In the genomic region with DNA sequence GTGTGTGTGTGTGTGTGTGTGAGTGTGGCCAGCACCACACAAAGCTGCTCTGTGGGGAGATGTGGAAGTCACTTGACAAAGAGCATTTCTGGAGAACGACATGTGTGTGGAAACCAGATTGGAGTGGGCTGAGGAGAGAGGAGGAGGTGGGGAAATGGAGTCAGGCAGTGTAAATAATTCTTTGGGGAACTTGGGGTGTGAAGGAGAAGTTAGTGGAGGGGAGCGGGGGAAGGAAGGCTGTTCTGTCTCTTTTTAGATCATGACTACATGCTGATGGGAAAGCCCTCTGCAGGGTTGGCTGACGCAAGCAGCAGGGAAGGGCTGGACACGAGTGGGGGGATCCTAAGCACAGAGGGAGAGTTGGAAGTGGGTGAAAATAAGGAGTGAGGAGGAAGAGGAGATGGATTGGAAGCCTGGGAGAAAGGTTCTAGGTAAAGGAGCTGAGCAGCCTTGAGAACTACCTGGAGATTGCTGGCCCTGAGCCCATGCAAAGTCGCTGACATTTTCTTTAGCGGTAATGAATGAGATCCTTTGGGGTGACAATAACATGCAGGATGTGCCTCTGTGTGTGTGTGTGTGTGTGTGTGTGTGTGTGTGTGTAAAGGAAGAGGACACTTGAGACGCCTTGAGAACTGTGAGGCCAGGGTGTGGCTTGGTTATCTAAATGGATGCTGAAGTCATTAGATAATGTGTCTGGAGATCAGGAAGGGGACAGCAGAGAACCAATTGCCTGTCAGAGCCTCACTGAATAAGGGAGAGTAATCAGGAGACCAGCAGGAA, we compare ENCODE assay signal across 11 mouse cellular contexts. TPM values are rescaled to one million over a fixed set of nuclear protein-coding genes. Genes with fewer than 3 reads are reported as not detected.
DNase-seq lines count a peak whose midpoint lies in the region; ATAC-seq and TF ChIP-seq lines count a peak whose summit lies in the region.
"Had no signal": no experiment of that assay in that cellular context is flagged by ENCODE, and none has a peak within 500 bp of the region (broad histone marks: within the 10 kb centered on the region; RNA-seq: fewer than 3 reads in every experiment).

No protein-coding gene starts in this region.

- H3K9me3 ChIP-seq in heart, postnatal 0 days (replicated peaks; ENCODE audit: control insufficient read depth, low read length) = no peaks in the 10 kb centered on the region
- H3K9me3 ChIP-seq in neural tube, embryonic 15.5 days (replicated peaks) = no peaks in the 10 kb centered on the region
- H3K9me3 ChIP-seq: liver, embryonic 13.5 days; neural tube, embryonic 12.5 days had no signal

- no peak overlapping the region for H3K4me3 ChIP-seq in liver, adult 2 months (ENCODE audit: insufficient read depth, low read depth, low read length)
- no peak overlapping the region for H3K4me3 ChIP-seq in heart, postnatal 0 days (ENCODE audit: low read depth, low read length)
- no peak overlapping the region for H3K4me3 ChIP-seq in neural tube, embryonic 15.5 days (replicated peaks)
- H3K4me3 ChIP-seq: liver, embryonic 13.5 days; neural tube, embryonic 12.5 days had no signal

- H3K36me3 ChIP-seq in liver, adult 2 months (ENCODE audit: control insufficient read depth, insufficient read depth, low read length) = no peaks in the 10 kb centered on the region
- H3K36me3 ChIP-seq in heart, postnatal 0 days (replicated peaks; ENCODE audit: control insufficient read depth, insufficient read depth, low read length) = no peaks in the 10 kb centered on the region
- H3K36me3 ChIP-seq in neural tube, embryonic 15.5 days = no peaks in the 10 kb centered on the region
- H3K36me3 ChIP-seq: liver, embryonic 13.5 days; neural tube, embryonic 12.5 days had no signal

- peak; percentile 24; the same call in 1 of the 2 replicates for ATAC-seq in heart, postnatal 0 days (ENCODE audit: insufficient read depth, low read depth)
- ATAC-seq in activated CD4-positive, CD25-positive, alpha-beta regulatory T cell, adult 4 months = no peak
- ATAC-seq in inflammation-experienced regulatory T-cells, adult 6 months = no peak
- ATAC-seq in neural tube, embryonic 15.5 days (ENCODE audit: low FRiP score) = no peak

- no peak overlapping the region for H3K9ac ChIP-seq in liver, adult 2 months (ENCODE audit: low read depth, low read length)
- no peak overlapping the region for H3K9ac ChIP-seq in heart, postnatal 0 days (replicated peaks; ENCODE audit: low read depth, low read length)
- no peak overlapping the region for H3K9ac ChIP-seq in neural tube, embryonic 15.5 days (replicated peaks)
- H3K9ac ChIP-seq: liver, embryonic 13.5 days; neural tube, embryonic 12.5 days had no signal

- no peak overlapping the region for H3K27ac ChIP-seq in liver, adult 2 months (replicated peaks; ENCODE audit: insufficient read depth, low read depth, low read length)
- H3K27ac ChIP-seq in heart, postnatal 0 days (ENCODE audit: low read depth) = no peak overlapping the region
- H3K27ac ChIP-seq in neural tube, embryonic 15.5 days (replicated peaks) = no peak overlapping the region
- H3K27ac ChIP-seq: liver, embryonic 13.5 days; neural tube, embryonic 12.5 days had no signal

- no peak overlapping the region for H3K4me2 ChIP-seq in heart, postnatal 0 days (ENCODE audit: low read depth, low read length)
- H3K4me2 ChIP-seq in neural tube, embryonic 15.5 days = no peak overlapping the region
- H3K4me2 ChIP-seq: liver, embryonic 13.5 days; neural tube, embryonic 12.5 days had no signal

- no peak for TF ChIP-seq CTCF in liver, adult 2 months (IDR thresholded peaks at IDR 0.05; ENCODE audit: low read depth, low read length)
- no peak for TF ChIP-seq CTCF in heart, postnatal 0 days (IDR thresholded peaks at IDR 0.05; ENCODE audit: low read depth)

- DNase-seq in liver, adult 2 months (ENCODE audit: extremely low read depth, low read depth, low spot score) = peak; percentile 13
- no peak for DNase-seq in liver
- peak; percentile 30 for DNase-seq in heart, postnatal 0 days (ENCODE audit: low spot score)
- peak; percentile 52 to 54 for DNase-seq in layer of hippocampus, postnatal 36 days
- peak; percentile 59 for DNase-seq in right cerebral cortex, postnatal 14 days
- DNase-seq: liver, embryonic 13.5 days; thymus, postnatal 25 days had no signal

- H3K79me2 ChIP-seq in liver, adult 2 months (ENCODE audit: control insufficient read depth, insufficient read depth, low read length) = no peaks in the 10 kb centered on the region

- whole genome bisulfite sequencing in liver, adult 2 months = 65% methylated on average over 7 of the region's 7 CpGs
- 32% methylated on average over 7 of the region's 7 CpGs for WGBS in heart, postnatal 0 days
- 78% methylated on average over 7 of the region's 7 CpGs for WGBS in neural tube, embryonic 15.5 days

- H3K4me1 ChIP-seq in liver, adult 2 months (ENCODE audit: control insufficient read depth, insufficient read depth, low read length) = no peaks in the 10 kb centered on the region
- 0 out of 2 replicates have a peak, but pooled peaks cover 6% of the 10 kb centered on the region for H3K4me1 ChIP-seq in heart, postnatal 0 days (ENCODE audit: control insufficient read depth, insufficient read depth)
- H3K4me1 ChIP-seq in neural tube, embryonic 15.5 days = no peaks in the 10 kb centered on the region

- H3K27me3 ChIP-seq in liver, adult 2 months (ENCODE audit: control insufficient read depth, insufficient read depth, low read length) = no peaks in the 10 kb centered on the region
- no peaks in the 10 kb centered on the region for H3K27me3 ChIP-seq in heart, postnatal 0 days (ENCODE audit: control insufficient read depth, insufficient read depth, low read length)
- no peaks in the 10 kb centered on the region for H3K27me3 ChIP-seq in neural tube, embryonic 15.5 days (replicated peaks)
- H3K27me3 ChIP-seq: liver, embryonic 13.5 days; neural tube, embryonic 12.5 days had no signal

- TF ChIP-seq POLR2A in liver, adult 2 months (IDR thresholded peaks at IDR 0.05; ENCODE audit: extremely low read depth, insufficient read depth, low read length) = no peak

- no peak for TF ChIP-seq EP300 in heart, postnatal 0 days (IDR thresholded peaks at IDR 0.05; ENCODE audit: low read depth)

RNA-seq across cellular contexts. Expression of gene March10, which starts 35.7 kb away (rescaled TPM):
- total RNA-seq in liver, adult 2 months (2014; rRNA removed) = not detected in 2 replicates
- polyA plus RNA-seq in liver, adult 2 months (2012; rRNA removed) = not detected in 2 replicates
- not detected in 2 replicates for total RNA-seq in heart, postnatal 0 days (2014; rRNA removed; ENCODE audit: low replicate concordance)
- not detected in 2 replicates for polyA plus RNA-seq in heart, postnatal 0 days (2015; fragmentation: Nextera tagmentation; extraction: Ambion mirVana)
- total RNA-seq in layer of hippocampus, postnatal 36 days (2021) = under 1 TPM; 0.47 to 0.81 TPM
- not detected for polyA plus RNA-seq in activated CD4-positive, CD25-positive, alpha-beta regulatory T cell, adult 4 months (2017; shearing (Covaris generic))
- polyA plus RNA-seq in inflammation-experienced regulatory T-cells, adult 6 months (2017; shearing (Covaris generic)) = not detected
- 0.38 and 0.73 TPM in 2 replicates for polyA plus RNA-seq in neural tube, embryonic 15.5 days (2015; fragmentation: Nextera tagmentation; extraction: Ambion mirVana)
- polyA plus RNA-seq: liver, embryonic 13.5 days had no signal
